Mouse (Mus musculus): ENCODE data around the gene Usp21.
A peak's percentile ranks its signal among the peaks of the same experiment; 100 is the strongest.
"Not testable (repeated sequence)": the region's sequence is repeated elsewhere in the genome, so short reads cannot be mapped to it uniquely, and the experiment has no call there.

Gene Usp21

DNA sequence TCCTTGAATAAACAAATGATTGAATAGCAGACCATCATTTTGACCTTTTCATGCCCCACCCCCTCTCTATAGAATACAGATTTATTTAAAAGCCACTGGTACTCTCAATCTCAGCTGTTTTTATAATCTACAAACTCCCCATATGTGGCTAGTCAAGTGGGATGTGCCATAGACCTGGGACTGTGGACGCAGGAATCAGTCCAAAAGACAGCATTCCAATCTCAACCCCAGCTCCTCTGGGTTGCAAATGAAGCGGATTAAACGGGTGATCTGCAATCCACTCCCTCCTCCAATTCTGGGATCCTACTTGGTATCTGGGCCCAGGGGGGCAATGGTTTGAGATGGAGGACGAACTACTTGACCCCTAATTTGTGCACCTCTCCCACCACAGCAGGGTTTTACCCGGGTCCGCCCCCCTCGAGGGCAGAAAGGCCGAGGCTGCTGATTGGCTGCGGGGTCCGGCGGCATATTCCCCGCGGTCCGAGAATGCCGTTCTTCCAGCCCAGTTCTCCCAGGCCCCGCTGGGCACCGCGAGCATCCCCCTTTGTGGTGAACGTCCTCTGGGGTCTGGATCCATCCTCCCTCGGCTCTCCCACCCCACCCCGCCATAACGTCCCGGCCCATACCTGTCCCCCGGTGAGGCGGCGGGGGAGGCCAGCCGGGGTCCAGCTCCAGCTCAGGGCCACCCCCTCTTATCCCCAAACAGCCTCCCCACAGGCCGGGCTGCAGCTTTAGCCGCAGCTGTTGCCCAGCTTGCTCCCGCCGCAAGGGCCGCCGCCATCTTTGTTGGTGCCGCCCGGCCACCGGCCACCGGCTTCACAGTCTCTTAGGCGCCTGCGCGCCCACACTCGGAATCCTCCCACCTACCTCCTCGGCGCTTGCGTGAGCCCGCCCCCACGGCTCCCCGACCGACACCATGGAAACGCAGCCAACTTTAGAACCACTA lies at the start of gene Usp21:
Usp21 (minus strand) TSS at position 856 of the 946 bp plus-strand sequence.
- DNase-seq: peak; percentile 93 to 94

- DNase-seq: no peak
These were observed 42.4 kb upstream of the Usp21 start for GRCm38 (mm10) chr1:171330216-171330560.

DNA sequence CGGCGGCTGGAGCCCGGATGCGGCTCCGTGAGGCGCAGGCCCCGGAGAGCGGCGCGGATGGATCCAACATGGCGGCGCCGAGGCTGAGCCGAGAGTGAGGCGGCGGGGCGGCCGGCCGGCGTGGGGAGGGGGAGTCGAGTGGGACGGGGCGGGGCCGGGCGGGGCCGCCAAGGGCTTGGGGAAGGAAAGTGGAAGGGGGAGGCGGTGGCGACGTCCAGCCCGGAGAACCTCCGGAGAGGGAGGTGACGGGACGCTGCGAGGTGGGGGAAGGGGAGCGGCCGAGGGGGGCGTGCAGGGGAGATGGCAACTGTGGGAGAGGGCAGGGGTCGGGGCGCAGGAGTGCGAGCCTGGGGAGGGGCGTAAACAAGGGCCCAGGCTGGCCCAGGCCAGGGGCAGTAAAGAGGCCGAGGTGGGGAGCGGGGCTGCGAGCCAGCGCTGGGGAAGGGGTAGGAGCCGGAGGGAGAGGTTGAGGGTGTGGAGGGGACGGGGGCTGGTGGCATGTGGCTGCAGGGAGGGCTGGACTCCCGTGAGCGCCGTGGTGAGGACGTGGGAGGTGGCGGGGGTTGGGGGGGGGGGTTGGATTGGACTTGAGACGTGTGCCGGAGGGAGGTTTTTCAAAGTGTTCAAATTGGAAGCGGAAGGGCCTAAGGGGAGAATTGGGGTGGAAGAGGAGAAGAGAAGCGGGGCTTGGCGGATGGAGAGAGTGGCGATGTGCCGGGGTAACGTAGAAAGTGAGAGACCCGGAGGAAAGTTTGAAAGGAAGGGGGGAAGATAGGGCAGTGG lies 41.8 kb upstream of the Usp21 start:
- DNase-seq: peak; percentile 38 to 44

DNA sequence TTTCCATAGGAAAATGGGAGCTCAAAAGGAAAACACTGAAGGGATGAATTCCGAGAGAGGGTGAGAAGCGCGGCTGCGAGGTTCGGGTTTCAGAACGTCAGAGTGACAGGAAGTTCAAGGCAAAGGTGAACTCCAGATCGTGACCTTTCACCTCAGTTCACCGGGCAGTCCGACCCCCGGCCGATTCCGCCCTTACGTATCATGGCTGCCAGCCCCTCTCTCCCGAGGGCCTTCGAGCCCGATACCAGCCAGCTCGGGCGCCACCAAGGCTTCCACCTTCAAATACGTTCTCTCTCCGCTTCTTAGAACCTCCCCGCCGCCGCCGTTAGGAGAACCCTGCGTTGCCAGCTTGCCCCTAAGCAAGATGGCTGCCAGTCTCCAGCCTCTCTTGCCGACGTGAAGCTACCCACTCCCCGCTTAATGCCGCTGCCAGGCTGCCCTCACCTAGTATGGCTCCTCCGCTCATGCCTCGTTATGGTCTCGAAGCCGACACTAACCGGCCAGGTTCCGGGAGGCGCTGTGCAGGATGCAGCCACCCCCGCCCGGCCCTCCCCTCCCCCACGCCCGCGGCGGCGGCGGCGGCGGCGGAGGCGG lies 41.1 kb upstream of the Usp21 start, which contains the start of gene Dedd:
Dedd (plus strand) TSS at position 307 of the 594 bp plus-strand sequence.
- DNase-seq: peak; percentile 89 to 91

GRCm38 (mm10) chr1:171328244-171328643 lies 40.5 kb upstream of the Usp21 start:
- DNase-seq: peak in 1 of 2 experiments; percentile 8

GRCm38 (mm10) chr1:171326588-171326987 lies 38.8 kb upstream of the Usp21 start:
- DNase-seq: not testable (repeated sequence)

DNA sequence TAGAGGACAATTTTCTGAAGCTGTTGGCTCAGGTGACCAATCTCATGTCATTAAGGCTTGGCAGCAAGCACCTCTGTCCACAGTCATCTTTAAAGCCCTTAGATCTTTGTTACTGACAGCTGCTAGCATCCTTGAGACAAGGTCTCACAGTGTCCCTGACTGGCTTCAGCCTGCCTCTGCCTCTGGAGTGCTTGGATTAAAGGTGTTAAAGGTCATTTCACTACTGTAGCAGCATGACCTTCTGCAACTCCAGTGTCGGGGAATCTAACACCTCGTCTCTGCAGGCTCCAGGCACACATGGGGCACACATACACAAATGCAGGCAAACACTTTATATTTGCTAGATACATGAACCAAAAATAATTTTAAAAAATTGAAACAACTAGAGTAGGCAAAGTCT lies 37.8 kb upstream of the Usp21 start:
- no peak for DNase-seq

- no peak for DNase-seq
These were observed 34.2 kb upstream of the Usp21 start for GRCm38 (mm10) chr1:171322012-171322411.

GRCm38 (mm10) chr1:171321415-171321814 lies 33.6 kb upstream of the Usp21 start:
- DNase-seq: peak; percentile 57 to 62

GRCm38 (mm10) chr1:171320151-171320550 lies 32.4 kb upstream of the Usp21 start:
- DNase-seq: no peak

- DNase-seq: no peak
These were observed 32.0 kb upstream of the Usp21 start for GRCm38 (mm10) chr1:171319748-171320147.

- DNase-seq: no peak
These were observed 21.5 kb upstream of the Usp21 start for GRCm38 (mm10) chr1:171309321-171309720.

GRCm38 (mm10) chr1:171306157-171306556 lies 18.4 kb upstream of the Usp21 start:
- not testable (repeated sequence) for DNase-seq

DNA sequence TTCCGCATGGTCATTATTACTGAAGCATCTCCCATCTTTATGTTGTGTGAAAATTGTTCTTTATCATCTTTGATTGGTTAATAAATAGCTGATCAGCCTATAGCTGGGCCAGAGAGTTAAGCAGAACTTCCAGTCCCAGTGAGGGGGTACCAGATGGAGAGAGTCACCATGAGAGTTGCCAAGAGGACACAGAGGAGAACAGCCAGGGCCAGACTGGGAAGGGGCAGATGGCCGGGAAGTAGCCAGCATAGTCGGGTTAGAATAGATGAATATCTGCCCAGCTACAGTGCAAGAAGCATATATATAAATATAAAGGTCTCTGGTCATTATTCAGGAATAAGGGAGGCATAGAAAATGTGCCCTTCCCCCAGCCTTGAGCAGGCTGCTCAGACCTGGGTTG lies 10.4 kb upstream of the Usp21 start:
- no peak for DNase-seq

- no peak for DNase-seq
These were observed 7.2 kb upstream of the Usp21 start for GRCm38 (mm10) chr1:171295063-171295402.

DNA sequence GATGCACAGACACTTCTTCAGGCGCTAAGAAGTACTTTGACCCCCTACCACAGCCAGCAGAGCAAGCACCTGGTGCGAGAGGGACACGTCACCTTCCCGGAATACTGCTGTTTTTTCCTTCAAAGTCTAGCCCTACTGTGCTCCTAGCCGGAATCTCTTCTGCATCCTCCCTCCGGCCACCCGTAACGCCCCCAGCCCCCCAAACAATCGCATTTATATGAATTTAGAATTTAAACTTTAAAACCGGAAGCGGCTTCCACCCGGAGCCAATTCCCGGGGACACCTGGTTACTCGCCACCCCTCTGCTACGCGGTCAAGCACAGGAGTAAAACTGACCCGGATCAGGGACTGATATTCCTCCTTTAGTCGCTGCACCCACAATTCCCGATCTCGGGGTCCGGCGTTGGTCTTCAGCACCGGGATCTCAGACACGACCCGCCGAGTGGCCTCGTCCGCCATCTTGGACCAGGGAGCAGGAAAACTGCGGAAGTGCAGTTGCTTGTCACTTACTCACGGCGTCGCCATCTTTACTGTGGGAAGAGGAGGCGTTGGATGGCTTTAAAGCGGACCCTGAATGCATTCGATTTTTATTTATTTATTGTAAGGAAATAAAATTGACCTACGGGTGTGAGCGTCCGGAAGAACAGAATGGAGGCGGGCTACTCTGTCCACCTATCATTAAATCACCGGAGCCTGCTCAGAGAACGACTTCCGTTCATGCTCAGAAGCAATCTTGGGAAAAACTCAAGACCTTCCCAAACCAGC lies 6.7 kb upstream of the Usp21 start, which contains the start of gene Ufc1:
Ufc1 (minus strand) TSS at position 727 of the 765 bp plus-strand sequence.
- DNase-seq: peak; percentile 85 to 87

GRCm38 (mm10) chr1:171293906-171294297 lies 6.1 kb upstream of the Usp21 start:
- DNase-seq: no peak

- no peak for DNase-seq
These were observed 5.6 kb upstream of the Usp21 start for GRCm38 (mm10) chr1:171293351-171293750.

DNA sequence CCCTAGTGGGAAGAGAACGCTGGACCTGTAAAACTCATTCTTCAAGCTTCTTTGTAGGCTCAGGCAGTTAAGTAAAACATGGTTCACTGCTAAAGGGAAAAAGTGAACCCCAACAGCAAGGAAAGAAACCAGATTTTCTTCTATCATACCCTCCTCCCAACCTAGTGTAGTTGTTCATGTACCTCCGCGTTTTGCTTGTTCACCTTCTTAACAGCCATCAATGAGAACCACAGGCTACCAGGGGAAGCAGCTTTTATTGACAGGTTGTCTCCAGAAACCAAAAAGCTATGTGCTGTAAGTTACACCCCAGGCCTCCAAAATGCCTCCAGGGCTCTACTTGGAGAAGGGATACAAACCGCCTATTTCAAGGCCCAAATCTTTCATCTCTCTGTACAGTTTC lies 537 bp upstream of the Usp21 start:
- DNase-seq: no peak

GRCm38 (mm10) chr1:171286517-171286916 lies 1.3 kb downstream of the Usp21 start:
- no peak for DNase-seq

DNA sequence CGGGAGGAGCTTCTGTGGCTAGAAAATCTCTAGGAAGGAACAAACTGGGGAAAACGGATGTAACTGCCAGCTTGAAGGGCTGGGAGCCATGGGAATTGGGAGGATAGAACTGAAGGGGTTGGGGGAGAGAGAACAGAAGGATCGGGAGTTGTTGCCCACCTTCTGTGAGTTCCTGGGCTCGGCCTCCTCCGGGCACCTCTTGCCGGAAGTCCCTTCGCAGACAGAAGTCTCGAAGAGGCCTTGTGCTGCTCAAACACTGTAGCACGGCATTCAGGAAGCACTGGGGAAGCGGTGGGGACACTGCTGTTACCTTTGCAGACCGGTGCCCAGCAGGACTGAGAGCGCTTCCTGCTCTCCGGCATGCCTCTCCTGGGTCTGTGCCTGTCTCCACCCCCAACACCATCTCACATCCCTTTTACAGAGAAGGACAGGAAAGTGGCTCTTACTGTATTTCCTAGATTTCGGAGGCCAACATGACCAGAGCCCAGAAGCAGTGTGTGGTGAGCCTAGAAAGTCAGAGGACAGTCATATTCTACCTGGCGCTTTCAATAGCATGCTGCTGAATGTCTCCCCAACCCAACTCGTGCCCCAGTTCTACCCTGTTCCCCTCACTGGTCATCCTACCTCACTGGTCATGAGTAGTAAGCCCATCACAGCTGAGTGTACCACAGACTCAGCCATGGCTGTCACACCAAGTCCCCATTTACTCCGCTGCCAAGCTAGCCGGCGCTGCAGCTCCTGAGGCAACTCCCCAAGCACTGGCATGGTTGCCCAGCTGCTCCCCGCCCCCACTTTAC lies 2.5 kb downstream of the Usp21 start:
- DNase-seq: no peak

DNA sequence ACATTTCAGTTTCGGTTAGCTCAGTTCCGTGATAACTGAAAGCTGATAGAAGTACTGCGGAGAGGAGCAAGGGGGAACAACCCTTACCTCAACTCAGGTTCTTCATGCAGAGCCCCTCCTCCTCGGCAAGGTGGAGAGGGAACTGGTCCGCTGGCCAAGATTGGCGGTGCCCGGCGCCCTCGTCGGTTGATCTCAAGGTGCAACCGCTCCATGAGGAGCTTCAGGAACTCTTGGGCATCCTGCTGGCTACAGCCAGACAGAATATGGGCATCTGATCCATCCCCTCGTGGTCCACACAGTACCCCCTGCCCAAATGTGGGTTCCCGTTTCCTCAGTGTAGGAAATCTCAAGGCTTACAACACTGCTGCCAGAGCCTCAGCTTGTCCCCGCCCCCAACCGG lies 3.3 kb downstream of the Usp21 start:
- no peak for DNase-seq
